Comparison of ENCODE assay signal across 8 mouse cellular contexts in genomic region chr13:112928038-112928668, GRCm38 (mm10). TPM values are rescaled to one million over a fixed set of nuclear protein-coding genes. Genes with fewer than 3 reads are reported as not detected.
DNase-seq lines count a peak whose midpoint lies in the region; ATAC-seq and TF ChIP-seq lines count a peak whose summit lies in the region.

No protein-coding gene starts in this region.

- TF ChIP-seq CTCF in small intestine, adult 2 months (IDR thresholded peaks at IDR 0.05; ENCODE audit: extremely low read depth, insufficient read length, insufficient replicate concordance, low read depth, low read length): no peak

- H3K36me3 ChIP-seq in intestine, embryonic 16.5 days (ENCODE audit: control insufficient read depth, insufficient read depth, low read length): no peaks in the 10 kb centered on the region; the same call in 1 of the 2 replicates
- peaks cover 9% of the 10 kb centered on the region; the same call in 1 of the 2 replicates for H3K36me3 ChIP-seq in small intestine, adult 2 months (ENCODE audit: control insufficient read depth, insufficient read depth, low read length)

- H3K4me3 ChIP-seq in intestine, embryonic 16.5 days (ENCODE audit: low read length): peak overlapping the region; percentile 91
- peak overlapping the region; percentile 76 for H3K4me3 ChIP-seq in small intestine, adult 2 months (ENCODE audit: low read depth, low read length)

- H3K4me1 ChIP-seq in intestine, embryonic 16.5 days (ENCODE audit: control insufficient read depth, insufficient read depth, low read length): peaks cover 6% of the 10 kb centered on the region
- H3K4me1 ChIP-seq in small intestine, adult 2 months (ENCODE audit: control insufficient read depth, insufficient read depth, insufficient read length, low read length): peaks cover 8% of the 10 kb centered on the region

- no peaks in the 10 kb centered on the region for H3K9me3 ChIP-seq in intestine, embryonic 16.5 days (ENCODE audit: control insufficient read depth, low read length)

- H3K4me2 ChIP-seq in intestine, embryonic 16.5 days (ENCODE audit: low read depth, low read length): peak overlapping the region; percentile 82

- TF ChIP-seq POLR2A in small intestine, adult 2 months (IDR thresholded peaks at IDR 0.05; ENCODE audit: low read depth, low read length): no peak

- H3K9ac ChIP-seq in intestine, embryonic 16.5 days (ENCODE audit: low read depth, low read length): peak overlapping the region; percentile 80

- 6% methylated on average over 8 of the region's 8 CpGs for WGBS in intestine, embryonic 16.5 days
- 2% methylated on average over 8 of the region's 8 CpGs for WGBS in small intestine, adult 2 months

- peak; percentile 5 for DNase-seq in adrenal gland, postnatal 14 days
- no peak for DNase-seq in adrenal gland, postnatal 25 days
- DNase-seq in retina, embryonic 14.5 days (ENCODE audit: low spot score): peak; percentile 21
- DNase-seq in retina, postnatal 1 day: no peak
- no peak for DNase-seq in urinary bladder, postnatal 10 days (ENCODE audit: low spot score)
- DNase-seq in cerebellum, adult 8-10 months: no peak

- ATAC-seq in intestine, embryonic 16.5 days: no peak

- H3K27me3 ChIP-seq in intestine, embryonic 16.5 days (replicated peaks; ENCODE audit: control insufficient read depth, insufficient read depth, low read length): no peaks in the 10 kb centered on the region
- no peaks in the 10 kb centered on the region for H3K27me3 ChIP-seq in small intestine, adult 2 months (ENCODE audit: control insufficient read depth, insufficient read depth, low read length)

- H3K27ac ChIP-seq in intestine, embryonic 16.5 days (ENCODE audit: low read length): peak overlapping the region; percentile 72
- H3K27ac ChIP-seq in small intestine, adult 2 months (ENCODE audit: insufficient read depth, low read depth, low read length): no peak overlapping the region

RNA-seq across cellular contexts. Expression of gene Dhx29, which starts 0.9 kb away (rescaled TPM):
- total RNA-seq in adrenal gland, postnatal 14 days (2021): 15.4 and 18.2 TPM in 2 replicates
- total RNA-seq in adrenal gland, postnatal 25 days (2021): 17.5 and 20.3 TPM in 2 replicates
- 8.7 and 10.2 TPM in 2 replicates for polyA plus RNA-seq in intestine, embryonic 16.5 days (2015; fragmentation: Nextera tagmentation; extraction: Ambion mirVana)
- polyA plus RNA-seq in small intestine, adult 2 months (2012; rRNA removed): 0.50 and 0.63 TPM in 2 replicates

RNA-seq across cellular contexts. Expression of gene Mtrex, which starts 1.0 kb away (rescaled TPM):
- total RNA-seq in adrenal gland, postnatal 14 days (2021): 39.6 and 45.3 TPM in 2 replicates
- total RNA-seq in adrenal gland, postnatal 25 days (2021): 46.7 and 53.8 TPM in 2 replicates
- 48.1 and 51.5 TPM in 2 replicates for polyA plus RNA-seq in intestine, embryonic 16.5 days (2015; fragmentation: Nextera tagmentation; extraction: Ambion mirVana)
- polyA plus RNA-seq in small intestine, adult 2 months (2012; rRNA removed): 0.50 and 1.2 TPM in 2 replicates

RNA-seq across cellular contexts. Expression of gene Ccno, which starts 59.4 kb away (rescaled TPM):
- total RNA-seq in adrenal gland, postnatal 14 days (2021): 0.71 and 1.6 TPM in 2 replicates
- 0.33 and 0.67 TPM in 2 replicates for total RNA-seq in adrenal gland, postnatal 25 days (2021)
- polyA plus RNA-seq in intestine, embryonic 16.5 days (2015; fragmentation: Nextera tagmentation; extraction: Ambion mirVana): 0.13 and 0.32 TPM in 2 replicates
- 0.10 and 0.32 TPM in 2 replicates for polyA plus RNA-seq in small intestine, adult 2 months (2012; rRNA removed)

Comparison
In these comparisons a context has a peak if more than half of its experiments do, and no peak if none do; other contexts are left out.
1. DNase-seq: peak in adrenal gland, postnatal 14 days (single experiment) and retina, embryonic 14.5 days (single experiment); none in adrenal gland, postnatal 25 days (single experiment), retina, postnatal 1 day (single experiment), urinary bladder, postnatal 10 days (single experiment) and cerebellum, adult 8-10 months (single experiment).